Mouse (Mus musculus) limb, embryonic 11.5 days (tissue): Measurements from ENCODE around the gene Pqlc2. TPM values are rescaled to one million over a fixed set of nuclear protein-coding genes. Genes with fewer than 3 reads are reported as not detected.

Source experiments
- ATAC-seq: fragments of 200-750 bp; cut with Nextera tagmentation; 2 replicates; pipeline ENCODE4 v1.8.0; 2017; ENCODE audit warnings: low read depth; ENCODE audit not compliant: insufficient number of reproducible peaks, low FRiP score, low TSS enrichment
- DNase-seq: peaks from one replicate; pipeline ENCODE4 v3.0.0-alpha.2; 2015; ENCODE audit warnings: low spot score
- H3K27ac ChIP-seq: fragments of 300-500 bp; sonication (generic); replicated peaks from 2 replicates; pipeline ENCODE4 v1.5.1; 2014; ENCODE audit warnings: low read depth, mild to moderate bottlenecking, low read length
- H3K27me3 ChIP-seq: fragments of 300-500 bp; sonication (generic); 2 replicates; pipeline ENCODE4 v1.6.1; 2014; ENCODE audit warnings: mild to moderate bottlenecking, low read length, mixed read lengths; ENCODE audit not compliant: control insufficient read depth, insufficient read depth
- H3K36me3 ChIP-seq: fragments of 300-500 bp; sonication (generic); 2 replicates; pipeline ENCODE4 v1.6.1; 2014; ENCODE audit warnings: mild to moderate bottlenecking, low read length, moderate library complexity, mixed read lengths; ENCODE audit not compliant: control insufficient read depth, insufficient read depth
- H3K4me1 ChIP-seq: fragments of 300-500 bp; sonication (generic); 2 replicates; pipeline ENCODE4 v1.6.1; 2014; ENCODE audit warnings: low read length, mixed read lengths; ENCODE audit not compliant: control insufficient read depth, insufficient read depth
- H3K4me2 ChIP-seq: fragments of 300-500 bp; sonication (generic); 2 replicates; pipeline ENCODE4 v1.6.1; 2014; ENCODE audit warnings: low read depth, mild to moderate bottlenecking, moderate library complexity; ENCODE audit not compliant: severe bottlenecking
- H3K4me3 ChIP-seq: fragments of 300-500 bp; sonication (generic); 2 replicates; pipeline ENCODE4 v1.5.1; 2014; ENCODE audit warnings: low read depth, low read length
- H3K9ac ChIP-seq: fragments of 300-500 bp; sonication (generic); 2 replicates; pipeline ENCODE4 v1.6.1; 2014; ENCODE audit warnings: mild to moderate bottlenecking, low read length
- H3K9me3 ChIP-seq: fragments of 300-500 bp; sonication (generic); 2 replicates; pipeline ENCODE4 v1.6.1; 2016; ENCODE audit warnings: low read length; ENCODE audit not compliant: control insufficient read depth
- WGBS: fragments of 180-500 bp; shearing (Covaris S2); extraction: QIAGEN DNeasy Blood & Tissue Kit; methylation state at CpG from one replicate; pipeline ENCODE4 v1.1.7; 2014; 5-methylcytosine and 5-hydroxymethylcytosine counted together
- polyA plus RNA-seq: library from polyadenylated mRNA; unstranded; fragments of >200 nt; fragmentation: Nextera tagmentation; extraction: Ambion mirVana; gene quantifications from 2 replicates; pipeline ENCODE4 v1.2.1, GENCODE M21; 2014

The Pqlc2 gene
- polyA plus RNA-seq, 1 experiment from 2014 or later: 13.0 TPM

DNA sequence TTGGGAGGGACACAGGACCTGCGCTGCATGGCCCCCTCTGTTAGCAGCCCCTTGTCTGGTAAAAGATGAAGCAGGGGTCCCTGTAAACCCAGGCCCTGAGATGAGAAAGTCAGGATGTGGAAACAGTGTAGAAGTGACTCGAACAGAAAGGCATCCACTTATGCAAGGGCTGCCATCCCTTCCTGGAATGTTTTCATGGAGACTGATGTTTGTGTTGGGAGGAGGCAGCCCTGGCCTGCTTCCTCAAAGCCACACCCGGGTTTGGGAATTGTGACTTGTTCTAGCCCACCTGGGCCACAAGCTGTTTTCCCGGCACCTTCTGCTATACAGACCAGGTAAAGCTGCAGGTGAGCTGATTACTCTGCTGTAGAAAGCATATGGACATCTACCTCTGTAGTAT lies 54.4 kb downstream of the Pqlc2 start:
- Histone ChIP-seq H3K27me3 (no peaks in the 10 kb centered on the region), H3K4me3 (no peak overlapping the region), H3K9me3 (no peaks in the 10 kb centered on the region), H3K9ac (no peak overlapping the region), H3K36me3 (peaks cover 2% of the 10 kb centered on the region; the same call in 1 of the 2 replicates), H3K4me2 (no peak overlapping the region), H3K27ac (no peak overlapping the region), H3K4me1 (peaks cover 55% of the 10 kb centered on the region)
- ATAC-seq: no peak
- no peak for DNase-seq
- WGBS: 88% methylated on average over 4 of the region's 4 CpGs

DNA sequence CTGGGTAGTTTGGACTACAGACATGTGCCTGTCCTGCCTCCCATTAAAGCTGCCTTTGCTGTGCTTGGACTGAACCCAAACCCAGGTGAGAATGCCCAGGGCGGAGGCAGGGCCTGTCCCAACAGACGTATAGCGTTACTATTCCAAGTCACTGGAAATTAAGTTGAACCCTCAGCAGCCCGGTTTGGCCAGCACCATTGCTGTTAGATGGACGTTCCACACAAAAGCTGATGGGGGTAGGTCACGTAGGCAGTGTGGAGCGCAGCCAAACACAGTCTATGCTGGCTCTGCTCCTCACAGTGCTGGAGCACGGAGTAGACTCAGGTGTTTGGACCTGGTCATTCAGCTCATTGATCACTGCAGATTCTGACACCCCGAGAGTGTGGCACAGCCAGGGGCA lies 57.3 kb downstream of the Pqlc2 start:
- Histone ChIP-seq H3K27me3 (no peaks in the 10 kb centered on the region), H3K9me3 (no peaks in the 10 kb centered on the region), H3K9ac (no peak overlapping the region), H3K36me3 (no peaks in the 10 kb centered on the region; the same call in none of the 2 replicates), H3K4me1 (peaks cover 68% of the 10 kb centered on the region), H3K4me3 (no peak overlapping the region), H3K27ac (no peak overlapping the region; the same call in 1 of the 2 replicates), H3K4me2 (no peak overlapping the region)
- WGBS: 87% methylated on average over 9 of the region's 9 CpGs
- ATAC-seq (no peak), DNase-seq (no peak)

DNA sequence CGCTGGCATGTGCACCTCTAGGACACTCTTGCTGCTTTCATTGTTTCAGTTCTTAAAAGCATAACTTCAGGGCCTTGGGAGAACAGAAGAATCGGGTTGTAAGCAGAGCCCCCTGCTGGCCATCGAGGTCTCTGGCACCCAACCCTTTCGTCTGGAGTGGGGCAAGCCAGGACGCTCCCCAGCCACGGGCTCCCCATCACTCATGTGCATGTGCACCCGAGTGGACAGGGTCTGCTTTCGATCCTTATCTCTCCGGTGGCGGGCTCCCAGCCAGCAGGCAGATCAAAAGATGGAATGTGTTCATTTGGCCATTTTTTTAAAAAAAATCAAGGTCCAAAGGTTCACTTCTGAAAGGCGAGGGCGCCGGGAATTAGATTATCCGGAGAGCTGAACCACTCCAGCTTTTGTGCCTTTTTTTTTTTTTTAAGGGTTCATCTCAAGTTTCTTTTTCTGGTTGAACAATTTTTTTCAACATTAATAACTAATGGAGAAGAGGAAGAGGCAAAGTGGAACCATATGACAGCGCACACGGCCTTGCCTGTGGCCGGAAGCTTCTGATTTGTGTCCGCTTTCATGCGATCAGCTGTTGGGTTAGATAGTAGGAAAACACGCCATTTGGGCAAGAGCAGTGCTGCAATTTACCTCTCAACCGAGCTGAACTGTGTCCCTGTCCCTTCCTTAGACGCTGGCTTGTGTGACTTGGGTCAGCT lies 58.3 kb downstream of the Pqlc2 start:
- DNase-seq (peak; percentile 88), ATAC-seq (peak; percentile 53; the same call in 1 of the 2 replicates)
- no peak overlapping the region for H3K4me3 ChIP-seq
- H3K36me3 ChIP-seq: no peaks in the 10 kb centered on the region; the same call in 1 of the 2 replicates
- no peaks in the 10 kb centered on the region for H3K9me3 ChIP-seq
- no peak overlapping the region for H3K9ac ChIP-seq
- H3K27ac ChIP-seq: peak overlapping the region; percentile 72
- H3K4me2 ChIP-seq: no peak overlapping the region; the same call in 1 of the 2 replicates
- peaks cover 68% of the 10 kb centered on the region for H3K4me1 ChIP-seq
- no peaks in the 10 kb centered on the region for H3K27me3 ChIP-seq
- 23% methylated on average over 22 of the region's 22 CpGs for WGBS

DNA sequence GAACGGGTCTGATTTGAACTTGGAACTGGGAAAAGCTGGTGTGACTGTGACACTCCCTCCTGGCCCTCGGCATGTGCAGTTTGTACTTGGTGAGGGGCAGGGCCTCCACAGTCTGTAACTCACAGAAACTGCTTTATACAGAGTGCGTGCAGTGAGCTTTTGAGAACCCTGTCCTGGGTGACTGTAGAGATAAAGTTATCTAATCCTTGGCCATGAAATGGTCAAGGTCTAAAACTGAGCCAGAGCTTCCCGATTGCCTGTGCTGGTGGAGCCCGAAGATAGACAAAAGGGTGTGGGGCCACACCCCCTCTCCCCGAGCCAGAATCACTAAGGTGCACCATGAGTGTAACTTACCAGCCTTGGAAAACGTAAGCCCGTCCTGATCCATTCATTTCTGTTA lies 59.6 kb downstream of the Pqlc2 start:
- Histone ChIP-seq H3K4me2 (no peak overlapping the region), H3K4me1 (peaks cover 76% of the 10 kb centered on the region), H3K9me3 (no peaks in the 10 kb centered on the region), H3K27me3 (no peaks in the 10 kb centered on the region), H3K27ac (peak overlapping the region; percentile 72), H3K9ac (no peak overlapping the region), H3K36me3 (no peaks in the 10 kb centered on the region; the same call in 1 of the 2 replicates), H3K4me3 (no peak overlapping the region)
- DNase-seq (no peak), ATAC-seq (no peak)
- 69% methylated on average over 8 of the region's 8 CpGs for WGBS

DNA sequence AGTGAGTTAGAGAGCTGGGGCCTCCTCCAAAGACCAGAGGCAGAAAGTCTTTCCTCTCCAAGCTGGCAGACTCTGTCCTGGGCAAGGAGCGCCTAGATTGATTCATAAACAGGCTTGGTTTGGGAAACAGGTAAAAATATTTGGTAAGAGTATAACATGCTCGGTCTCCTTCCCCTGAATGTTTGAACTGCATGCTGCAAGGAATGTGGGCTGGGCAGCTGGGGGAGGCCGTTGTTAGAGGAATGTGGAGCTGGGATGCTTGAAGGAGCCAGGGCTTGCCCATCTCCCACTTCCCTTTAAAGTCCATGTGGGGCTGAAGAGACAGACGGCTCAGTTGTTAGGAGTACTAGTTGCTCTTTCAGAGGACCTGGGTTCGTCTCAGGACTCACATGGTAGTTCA lies 60.5 kb downstream of the Pqlc2 start:
- no peak overlapping the region for H3K4me2 ChIP-seq
- 37% methylated on average over 5 of the region's 5 CpGs for WGBS
- H3K9me3 ChIP-seq: no peaks in the 10 kb centered on the region
- ATAC-seq: no peak
- H3K4me3 ChIP-seq: no peak overlapping the region
- peaks cover 84% of the 10 kb centered on the region for H3K4me1 ChIP-seq
- H3K27ac ChIP-seq: peak overlapping the region; percentile 65
- no peak overlapping the region for H3K9ac ChIP-seq
- no peaks in the 10 kb centered on the region for H3K27me3 ChIP-seq
- no peaks in the 10 kb centered on the region; the same call in 1 of the 2 replicates for H3K36me3 ChIP-seq
- peak; percentile 44 for DNase-seq

DNA sequence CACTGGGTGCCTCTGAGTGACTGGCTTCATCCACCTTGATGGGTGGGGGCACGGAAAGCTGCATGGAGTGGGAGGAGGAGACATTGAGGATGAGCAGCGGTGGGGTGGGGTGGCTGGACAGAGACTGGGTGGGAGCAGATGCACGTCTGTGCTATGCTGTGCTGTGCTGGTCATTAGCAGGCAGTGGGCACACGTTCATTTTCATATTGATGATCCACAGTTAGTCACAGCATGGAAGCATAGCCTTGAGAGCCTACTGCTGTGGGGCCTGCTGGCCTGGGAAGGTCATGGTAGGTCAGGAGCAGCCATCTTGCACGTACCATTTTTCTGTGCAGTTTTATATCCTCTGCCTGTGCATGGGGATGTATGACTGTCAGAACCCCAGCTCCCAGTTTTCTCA lies 61.8 kb downstream of the Pqlc2 start:
- DNase-seq (no peak), ATAC-seq (no peak)
- Histone ChIP-seq H3K9me3 (no peaks in the 10 kb centered on the region), H3K27ac (peak overlapping the region; percentile 65), H3K36me3 (no peaks in the 10 kb centered on the region; the same call in 1 of the 2 replicates), H3K9ac (no peak overlapping the region), H3K4me1 (peaks cover 90% of the 10 kb centered on the region), H3K4me3 (no peak overlapping the region), H3K4me2 (no peak overlapping the region; the same call in 1 of the 2 replicates), H3K27me3 (no peaks in the 10 kb centered on the region)
- WGBS: 78% methylated on average over 5 of the region's 5 CpGs

GRCm38 (mm10) chr4:139247966-139248365 lies 62.5 kb downstream of the Pqlc2 start:
- Histone ChIP-seq H3K9me3 (no peaks in the 10 kb centered on the region), H3K36me3 (no peaks in the 10 kb centered on the region; the same call in 1 of the 2 replicates), H3K27me3 (no peaks in the 10 kb centered on the region), H3K4me3 (no peak overlapping the region), H3K4me1 (peaks cover 93% of the 10 kb centered on the region), H3K27ac (peak overlapping the region; percentile 78; the same call in 1 of the 2 replicates), H3K4me2 (no peak overlapping the region), H3K9ac (no peak overlapping the region)
- DNase-seq (no peak), ATAC-seq (no peak)
- WGBS: 63% methylated on average over 7 of the region's 7 CpGs

DNA sequence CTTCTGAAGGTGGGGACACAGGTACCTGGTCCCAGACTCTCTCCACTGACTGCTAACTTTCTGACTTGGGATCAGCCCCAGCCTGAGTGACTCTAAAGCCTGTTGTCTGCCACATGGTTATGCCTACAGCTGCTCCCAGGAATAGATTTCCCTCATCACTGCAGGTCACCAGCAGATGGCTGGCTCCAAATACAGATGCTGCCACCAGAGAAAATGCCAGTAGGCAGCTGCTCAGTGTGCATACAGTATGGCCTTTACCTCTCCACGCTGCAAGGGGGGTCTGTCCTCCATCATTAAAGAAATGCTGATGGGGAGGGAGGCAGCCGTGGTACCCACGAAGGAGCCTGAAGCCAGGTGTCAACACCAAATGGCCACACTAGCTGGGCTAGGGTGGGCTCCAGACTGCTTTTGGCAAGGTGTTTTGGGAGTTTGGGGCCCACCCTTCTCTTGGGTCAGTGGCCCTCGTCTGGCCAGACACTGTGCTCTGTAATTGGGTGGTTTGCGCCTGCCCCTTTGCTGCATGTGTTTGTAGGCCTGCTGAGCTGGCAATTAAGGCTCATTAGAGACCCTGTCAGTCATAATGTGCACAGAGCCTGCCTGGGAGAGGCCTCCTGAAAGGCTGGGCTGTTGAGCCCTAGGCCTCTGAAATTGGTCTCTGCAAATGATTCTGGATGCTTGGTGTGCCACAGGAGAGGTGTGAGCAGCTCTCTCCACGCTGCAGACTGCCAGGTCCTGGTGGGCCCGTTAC lies 64.2 kb downstream of the Pqlc2 start:
- peak; percentile 75 for ATAC-seq
- 7% methylated on average over 7 of the region's 7 CpGs for WGBS
- no peaks in the 10 kb centered on the region for H3K27me3 ChIP-seq

More for the DNA sequence above, 64.2 kb downstream of the Pqlc2 start:
- peaks cover 93% of the 10 kb centered on the region for H3K4me1 ChIP-seq
- no peak overlapping the region for H3K4me2 ChIP-seq
- H3K27ac ChIP-seq: peak overlapping the region; percentile 78
- H3K36me3 ChIP-seq: no peaks in the 10 kb centered on the region; the same call in 1 of the 2 replicates
- H3K4me3 ChIP-seq: no peak overlapping the region
- no peak overlapping the region for H3K9ac ChIP-seq
- no peaks in the 10 kb centered on the region for H3K9me3 ChIP-seq
- peak; percentile 79 for DNase-seq
